Mouse (Mus musculus) ES-Bruce4 (cell line): ENCODE data around the gene Ryr3. TPM values are rescaled to one million over a fixed set of nuclear protein-coding genes. Genes with fewer than 3 reads are reported as not detected.

ENCODE experiments used
- H3K27ac ChIP-seq: 2 replicates; pipeline ENCODE4 v1.5.1; 2012; ENCODE audit warnings: low read length, inconsistent platforms; ENCODE audit not compliant: insufficient read depth
- H3K27me3 ChIP-seq: 2 replicates; pipeline ENCODE4 v1.6.1; 2012; ENCODE audit warnings: mild to moderate bottlenecking, low read length, inconsistent platforms; ENCODE audit not compliant: control insufficient read depth, poor library complexity, insufficient read depth, severe bottlenecking
- H3K36me3 ChIP-seq: 2 replicates; pipeline ENCODE4 v1.6.1; 2012; ENCODE audit warnings: inconsistent platforms, mild to moderate bottlenecking, low read length, moderate library complexity; ENCODE audit not compliant: control insufficient read depth, poor library complexity, insufficient read depth, severe bottlenecking
- H3K4me1 ChIP-seq: one replicate; pipeline ENCODE4 v1.8.1; 2011; ENCODE audit warnings: low read length; ENCODE audit not compliant: control insufficient read depth, insufficient read depth
- H3K4me3 ChIP-seq: 2 replicates; pipeline ENCODE4 v1.5.1; 2011; ENCODE audit warnings: low read depth, mild to moderate bottlenecking, low read length
- H3K9ac ChIP-seq: 2 replicates; pipeline ENCODE4 v1.6.1; 2012; ENCODE audit warnings: low read depth, mild to moderate bottlenecking, inconsistent platforms; ENCODE audit not compliant: poor library complexity, severe bottlenecking
- H3K9me3 ChIP-seq: replicated peaks from 2 replicates; pipeline ENCODE4 v1.6.1; 2012; ENCODE audit warnings: mild to moderate bottlenecking, low read length, inconsistent platforms; ENCODE audit not compliant: control insufficient read depth, poor library complexity, insufficient read depth, severe bottlenecking
- CTCF ChIP-seq: IDR thresholded peaks from one replicate; pipeline ENCODE4 v1.8.1; 2011; ENCODE audit warnings: low read depth, low read length
- EP300 ChIP-seq: IDR thresholded peaks from 2 replicates; pipeline ENCODE4 v1.6.1; 2011; ENCODE audit warnings: low read depth, low read length; ENCODE audit not compliant: insufficient read depth
- POLR2A ChIP-seq: IDR thresholded peaks from one replicate; pipeline ENCODE4 v1.8.1; 2011; ENCODE audit warnings: low read length; ENCODE audit not compliant: insufficient read depth
- polyA plus RNA-seq: library from polyadenylated mRNA; stranded (reverse); fragments of >200 nt; gene quantifications from 2 replicates; pipeline ENCODE4 v1.2.4, GENCODE M21; 2011; ENCODE audit warnings: low read depth; ENCODE audit not compliant: missing spikeins, insufficient read depth, insufficient read length

The Ryr3 gene
- polyA plus RNA-seq, 1 experiment = 0.06 TPM

DNA sequence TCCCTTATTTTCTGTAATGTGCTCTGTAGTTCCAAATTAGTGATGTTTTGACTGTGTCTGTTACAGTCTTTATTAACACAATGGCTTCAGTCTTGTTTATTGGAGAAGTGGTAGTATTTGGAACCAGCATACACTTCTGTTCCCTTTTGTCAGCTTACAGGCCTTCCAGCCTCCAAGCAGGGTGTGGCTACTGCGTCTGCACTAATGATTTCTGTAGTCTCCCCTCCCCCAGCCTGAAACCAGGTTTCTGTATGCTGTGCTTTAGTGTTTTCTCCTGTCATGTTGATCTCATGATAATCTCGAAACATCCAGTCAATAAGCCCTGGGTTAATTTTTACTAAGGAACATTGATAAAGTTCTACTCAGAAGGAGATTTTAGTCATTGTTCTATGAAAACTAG, 623.6 kb downstream of the Ryr3 start:
- Histone ChIP-seq H3K4me1 (peaks cover 2% of the 10 kb centered on the region), H3K27ac (no peak overlapping the region), H3K36me3 (no peaks in the 10 kb centered on the region), H3K9me3 (no peaks in the 10 kb centered on the region), H3K27me3 (no peaks in the 10 kb centered on the region), H3K9ac (no peak overlapping the region), H3K4me3 (no peak overlapping the region)
- TF ChIP-seq CTCF (no peak), EP300 (no peak), POLR2A (no peak)

DNA sequence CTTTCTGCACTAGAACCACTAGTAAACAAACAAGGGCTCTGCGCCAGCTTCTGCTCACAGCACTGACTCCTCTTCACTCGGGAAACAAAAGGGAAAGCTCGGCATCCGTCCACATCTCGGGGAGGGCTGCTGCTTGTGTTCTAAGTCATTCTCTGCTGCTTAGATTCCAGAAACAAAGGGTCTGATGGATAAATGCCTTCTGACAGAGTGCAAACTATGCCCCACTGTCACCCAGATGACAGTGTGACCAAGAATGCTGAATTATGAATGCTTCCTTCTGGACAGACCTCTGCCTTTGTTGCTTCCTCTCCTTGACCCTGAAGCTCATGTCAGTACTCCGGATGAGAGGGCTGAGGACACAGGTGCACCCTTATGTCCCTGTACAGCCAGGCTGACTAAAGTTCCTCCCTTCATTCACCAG, 625.4 kb downstream of the Ryr3 start:
- Histone ChIP-seq H3K4me1 (peaks cover 2% of the 10 kb centered on the region), H3K9me3 (no peaks in the 10 kb centered on the region), H3K27ac (no peak overlapping the region), H3K9ac (no peak overlapping the region), H3K4me3 (no peak overlapping the region), H3K36me3 (no peaks in the 10 kb centered on the region), H3K27me3 (no peaks in the 10 kb centered on the region)
- TF ChIP-seq EP300 (no peak), CTCF (no peak), POLR2A (no peak)

DNA sequence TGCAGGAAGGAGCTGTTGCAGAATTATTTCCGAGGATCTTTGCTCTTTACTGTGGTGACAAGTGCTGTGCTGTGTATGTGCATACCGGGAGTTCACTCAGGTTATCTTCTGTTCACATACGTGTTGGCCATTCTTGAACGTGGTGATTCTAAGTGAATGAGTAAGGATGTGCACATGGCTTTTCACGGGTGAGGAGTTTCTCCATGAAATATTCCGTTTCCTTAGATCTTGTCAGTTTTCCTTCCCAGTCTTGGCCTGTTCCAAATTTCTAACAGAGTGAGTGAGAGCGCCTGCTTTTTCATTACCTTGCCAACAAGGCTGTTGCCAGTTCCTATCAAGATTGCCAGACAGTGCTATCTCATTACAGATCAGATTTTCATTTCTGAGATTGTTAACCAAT, 625.9 kb downstream of the Ryr3 start:
- no peak overlapping the region for H3K4me3 ChIP-seq
- TF ChIP-seq CTCF (no peak), EP300 (no peak), POLR2A (no peak)
- H3K27ac ChIP-seq = no peak overlapping the region
- H3K9me3 ChIP-seq = no peaks in the 10 kb centered on the region
- no peaks in the 10 kb centered on the region for H3K27me3 ChIP-seq
- H3K36me3 ChIP-seq = no peaks in the 10 kb centered on the region
- H3K9ac ChIP-seq = no peak overlapping the region
- H3K4me1 ChIP-seq = peaks cover 2% of the 10 kb centered on the region

Other genes starting within 250 kb of the Ryr3 start
- gene Tmco5b, start 68.6 kb upstream of the Ryr3 start, polyA plus RNA-seq = not detected in 2 replicates
- 5.5 and 6.6 TPM in 2 replicates for gene Fmn1, start 110.6 kb upstream of the Ryr3 start, polyA plus RNA-seq